Mouse (Mus musculus) lung, postnatal 36 days (tissue): ENCODE results near the gene Plxnb3.
A peak's percentile ranks its signal among the peaks of the same experiment; 100 is the strongest.

ENCODE experiments used
- DNase-seq: peaks from one replicate; pipeline ENCODE4 v3.0.0; 2022; ENCODE audit warnings: mixed read lengths

The Plxnb3 gene

DNA sequence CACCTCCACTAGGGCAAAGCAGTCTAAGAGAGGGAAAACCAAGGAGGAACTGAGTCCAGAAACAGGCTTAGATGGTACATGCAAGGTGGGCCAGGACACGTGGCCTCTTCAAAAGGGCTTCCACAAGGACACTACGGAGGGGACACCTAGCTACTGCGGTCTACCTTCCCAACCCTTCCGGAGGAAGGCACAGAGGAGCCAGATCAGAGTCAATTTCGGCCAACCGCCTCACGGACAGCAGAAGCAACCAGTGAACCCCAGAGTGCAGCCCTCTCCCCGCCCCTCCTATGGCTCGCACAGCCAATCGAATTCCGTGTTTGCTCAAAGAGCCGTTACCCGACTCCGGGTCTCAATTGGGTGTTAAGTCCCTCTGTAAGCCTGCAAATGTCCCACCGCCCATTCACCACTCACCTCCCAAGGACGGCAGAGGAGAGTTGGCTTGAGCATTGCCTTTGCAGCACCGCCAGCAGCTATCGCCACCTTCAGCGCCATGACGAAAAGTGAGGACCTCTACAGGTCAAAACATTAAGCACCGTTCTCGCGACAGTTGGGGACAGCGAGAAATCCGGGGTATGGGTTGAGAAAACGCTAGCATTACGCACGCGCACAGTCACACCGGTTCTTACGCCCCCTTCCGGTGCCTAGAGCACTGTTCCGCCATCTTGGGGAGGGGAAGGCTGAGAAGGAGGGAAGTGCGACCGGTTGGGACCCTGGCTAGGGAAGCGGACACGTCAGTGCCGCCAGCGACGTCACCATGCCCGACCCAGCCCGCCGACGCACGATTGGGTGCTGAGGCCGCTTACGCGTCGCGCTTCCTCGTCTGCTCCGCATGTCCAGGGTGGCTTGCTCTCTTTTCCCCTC lies 29.7 kb downstream of the Plxnb3 start, which contains the start of the genes Idh3g and Ssr4:
Idh3g (minus strand) TSS at position 534 of the 861 bp plus-strand sequence.
Ssr4 (plus strand) TSS at position 665 of the 861 bp plus-strand sequence.
- DNase-seq, result peak; percentile 96

DNA sequence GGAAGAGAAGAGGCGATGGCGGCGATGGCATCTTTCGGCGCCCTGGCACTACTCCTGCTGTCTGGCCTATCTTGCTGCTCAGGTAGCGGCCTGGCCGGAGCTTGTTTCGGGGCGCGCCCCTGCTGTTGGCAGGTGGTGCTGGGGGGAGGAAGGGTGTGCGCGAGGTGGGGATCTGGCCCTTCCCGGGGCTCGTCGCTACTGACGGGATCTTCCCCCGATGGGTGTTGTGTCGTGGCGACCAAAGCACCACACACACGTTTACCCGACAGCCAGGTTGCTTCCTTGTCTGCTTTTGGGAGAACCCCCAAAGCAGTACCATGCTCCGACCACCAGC lies 30.3 kb downstream of the Plxnb3 start:
- no peak for DNase-seq

DNA sequence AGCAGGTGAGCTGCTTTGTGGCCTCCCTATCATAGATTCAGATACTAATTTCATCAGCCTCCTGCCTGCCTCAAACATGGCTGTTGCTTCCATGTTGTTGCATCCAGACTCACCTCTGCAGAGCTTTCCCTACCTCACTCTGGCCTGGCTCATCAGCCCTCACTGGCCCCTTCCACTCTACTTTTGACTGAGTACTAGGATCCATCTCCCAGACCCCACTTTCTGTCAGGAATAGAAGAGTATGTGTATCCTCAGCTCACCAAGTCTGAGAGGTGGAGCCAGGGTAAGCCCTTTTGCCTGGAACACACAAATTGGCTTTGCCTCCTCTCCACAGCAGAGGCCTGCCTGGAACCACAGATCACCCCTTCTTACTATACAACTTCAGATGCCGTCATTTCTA lies 31.6 kb downstream of the Plxnb3 start:
- no peak for DNase-seq

DNA sequence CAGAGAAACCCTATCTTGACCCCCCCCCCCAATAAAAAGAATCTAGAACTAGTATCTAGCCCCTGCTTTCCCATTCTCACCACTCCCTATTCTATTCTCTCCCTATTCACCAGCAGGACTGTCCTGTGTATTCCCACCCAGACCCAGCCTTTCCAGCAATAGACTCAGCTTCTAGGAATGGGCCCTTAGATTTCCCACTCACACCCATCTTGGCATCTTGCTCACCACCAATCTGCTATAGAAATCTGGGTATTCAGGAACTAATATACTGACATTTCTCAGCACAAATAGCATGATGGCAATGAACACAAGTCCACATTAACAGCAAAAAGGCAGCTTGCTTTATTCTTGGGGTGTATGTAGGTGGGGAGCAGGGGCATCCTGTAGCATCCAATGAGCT lies 36.1 kb downstream of the Plxnb3 start:
- no peak for DNase-seq

DNA sequence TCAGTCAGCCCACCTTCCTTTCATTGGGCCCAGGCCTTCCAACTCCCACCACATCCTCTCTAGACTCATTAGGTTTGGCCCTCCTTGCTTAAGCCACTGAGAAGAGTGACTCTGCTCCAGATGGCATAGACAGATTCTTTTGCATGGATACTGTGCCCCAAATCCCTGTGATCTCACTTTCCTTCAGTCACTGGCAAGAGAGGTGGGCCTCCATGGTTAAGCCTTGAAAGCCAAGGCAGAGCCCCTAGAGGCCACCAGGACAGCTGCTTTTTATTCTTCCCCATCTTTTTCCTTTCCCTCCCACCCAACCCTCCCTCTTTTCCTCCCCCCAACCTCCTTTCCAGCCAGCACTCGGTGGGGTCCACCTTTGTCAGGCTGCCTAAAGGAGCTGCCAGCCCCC lies 36.6 kb downstream of the Plxnb3 start:
- DNase-seq, result no peak

DNA sequence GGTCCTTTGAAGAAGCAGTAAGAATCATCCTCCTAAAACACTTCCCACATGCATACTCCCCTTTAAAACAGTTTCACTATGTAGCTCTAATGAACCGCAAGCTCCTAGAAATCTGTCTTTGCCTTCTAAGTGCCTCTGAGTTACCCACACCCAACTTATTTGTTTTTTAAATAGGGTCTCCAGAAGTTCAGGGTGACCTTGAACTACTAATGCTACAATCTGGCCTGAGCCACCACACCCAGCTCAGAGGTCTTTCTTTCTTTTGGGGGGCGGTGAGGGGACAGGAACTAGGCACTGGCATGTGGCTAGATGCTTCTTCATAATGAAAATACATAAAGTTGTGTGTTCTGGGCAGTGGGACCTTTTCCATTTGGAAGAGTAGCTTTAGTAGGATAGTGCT lies 40.6 kb downstream of the Plxnb3 start:
- no peak for DNase-seq

DNA sequence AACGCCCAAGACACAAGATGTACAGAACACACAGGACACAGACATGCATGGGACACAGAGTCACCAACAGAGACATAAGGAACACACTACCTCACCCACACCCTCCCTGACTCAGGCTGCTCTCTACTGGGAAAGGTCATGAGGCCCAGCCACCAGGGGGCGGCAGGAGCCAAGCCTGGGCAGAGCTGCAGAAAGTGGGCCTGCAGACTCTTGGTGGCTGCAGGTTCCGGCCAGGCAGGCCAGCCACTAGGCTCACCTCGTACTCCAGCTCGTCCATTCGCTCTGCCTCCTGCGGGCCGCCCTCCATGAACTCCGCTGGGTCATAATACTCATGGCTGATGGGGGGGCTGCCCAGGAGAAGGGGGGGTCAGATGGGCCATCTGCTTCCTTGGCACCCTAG lies 41.6 kb downstream of the Plxnb3 start:
- DNase-seq, result peak; percentile 82

DNA sequence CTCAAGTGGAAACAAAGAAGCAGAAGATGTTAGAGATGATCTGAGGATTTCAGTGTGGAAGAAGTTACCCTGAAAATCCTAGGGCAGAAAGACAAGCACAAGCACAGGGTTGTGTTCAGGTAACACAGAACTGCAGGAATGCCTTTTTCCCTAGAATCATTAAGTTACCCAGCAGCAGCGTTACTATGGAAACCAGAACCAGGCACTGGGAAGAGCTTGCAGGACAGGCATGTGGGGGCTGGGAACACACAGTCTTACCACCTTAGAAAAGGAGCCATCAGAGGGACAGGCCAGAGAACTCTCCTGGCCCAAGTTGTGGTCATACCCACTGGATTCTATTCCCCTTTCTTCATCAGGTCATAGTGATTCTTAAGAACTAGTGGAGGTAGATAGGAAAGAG lies 48.9 kb downstream of the Plxnb3 start:
- no peak for DNase-seq

DNA sequence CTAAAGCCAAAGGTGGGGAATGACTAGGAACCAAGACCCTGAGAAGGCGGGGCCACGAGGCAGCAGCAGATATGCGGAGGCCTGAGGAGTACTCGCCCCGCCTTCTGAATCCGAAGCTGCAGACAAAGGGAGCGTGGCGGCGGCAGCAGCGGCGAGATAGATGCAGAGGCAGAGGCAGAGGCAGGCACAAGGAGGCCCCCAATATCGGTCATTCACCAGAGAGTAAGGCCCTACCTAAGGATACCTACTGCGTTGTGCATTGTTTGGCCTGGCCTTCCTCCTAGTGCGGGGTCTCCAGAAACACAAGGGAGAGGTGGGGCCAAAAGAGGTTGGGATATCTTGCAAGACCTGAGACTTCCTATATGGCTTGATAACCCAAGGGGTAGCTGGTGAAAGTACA lies 58.2 kb downstream of the Plxnb3 start:
- no peak for DNase-seq

DNA sequence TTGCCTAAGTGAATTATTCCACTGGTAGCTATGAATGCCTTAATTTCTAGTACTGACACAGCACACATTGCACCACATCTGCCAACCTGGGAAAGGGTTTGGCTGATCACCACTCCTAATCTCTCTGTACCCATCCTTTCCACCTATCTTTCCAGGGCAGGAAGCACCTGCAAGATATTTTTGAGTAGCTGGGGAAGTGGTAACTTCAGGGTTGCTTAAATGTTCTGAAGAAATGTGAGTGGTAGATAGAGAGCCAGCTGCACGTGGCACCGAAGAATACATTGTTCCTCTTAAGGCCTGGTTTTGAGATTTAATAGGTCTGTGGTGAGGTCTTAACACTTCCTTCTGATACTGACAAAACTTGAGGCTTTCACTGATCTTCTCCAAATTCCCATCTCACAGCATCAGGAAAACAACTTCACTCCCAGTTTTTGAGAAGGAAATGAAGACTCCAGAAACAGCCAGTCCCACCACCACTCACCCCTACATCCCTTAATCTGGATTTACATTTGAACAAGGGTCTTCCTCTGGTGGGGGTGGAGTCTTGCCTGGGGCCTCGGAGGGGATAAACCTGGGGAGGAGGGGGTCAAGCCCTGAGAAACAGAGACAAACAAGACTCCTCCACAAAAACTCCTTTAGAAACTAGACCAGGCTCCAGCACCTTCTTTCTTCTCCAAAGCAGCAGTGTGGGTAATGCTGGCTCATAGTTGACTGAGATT lies 59.9 kb downstream of the Plxnb3 start:
- DNase-seq, result no peak
